Mouse (Mus musculus): Measurements from ENCODE around the gene Snd1. TPM values are rescaled to one million over a fixed set of nuclear protein-coding genes. Genes with fewer than 3 reads are reported as not detected.

The Snd1 gene
- total RNA-seq, 1 experiment from 2014 or later, result 128 TPM

- DNase-seq, result no peak
Observed at GRCm38 (mm10) chr6:28803678-28804279, 328.8 kb downstream of the Snd1 start.

DNA sequence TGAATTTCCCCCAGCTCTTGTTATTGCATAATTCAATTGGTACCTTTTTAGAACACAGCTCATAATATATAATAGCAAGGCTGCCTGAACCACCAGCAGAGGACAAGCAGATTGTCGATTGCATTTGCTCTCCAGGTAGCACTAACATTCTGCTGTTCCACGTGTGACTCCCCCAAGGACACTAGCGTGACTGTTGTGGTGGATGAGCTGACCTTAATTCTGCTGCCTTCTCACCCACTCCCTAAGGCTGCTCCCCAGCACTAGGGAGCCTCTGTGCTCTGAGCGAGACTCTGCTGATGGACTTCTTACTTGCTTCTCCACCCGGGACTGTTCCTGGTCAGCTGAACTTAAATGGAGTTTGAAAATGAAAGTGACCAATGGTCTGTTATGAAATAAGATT lies 329.8 kb downstream of the Snd1 start:
- no peak for DNase-seq

- DNase-seq, result no peak
Observed at GRCm38 (mm10) chr6:28813057-28813456, 338.1 kb downstream of the Snd1 start.

GRCm38 (mm10) chr6:28814895-28815294 lies 340.0 kb downstream of the Snd1 start:
- DNase-seq, result no peak

GRCm38 (mm10) chr6:28817039-28817438 lies 342.1 kb downstream of the Snd1 start:
- DNase-seq, result no peak

DNA sequence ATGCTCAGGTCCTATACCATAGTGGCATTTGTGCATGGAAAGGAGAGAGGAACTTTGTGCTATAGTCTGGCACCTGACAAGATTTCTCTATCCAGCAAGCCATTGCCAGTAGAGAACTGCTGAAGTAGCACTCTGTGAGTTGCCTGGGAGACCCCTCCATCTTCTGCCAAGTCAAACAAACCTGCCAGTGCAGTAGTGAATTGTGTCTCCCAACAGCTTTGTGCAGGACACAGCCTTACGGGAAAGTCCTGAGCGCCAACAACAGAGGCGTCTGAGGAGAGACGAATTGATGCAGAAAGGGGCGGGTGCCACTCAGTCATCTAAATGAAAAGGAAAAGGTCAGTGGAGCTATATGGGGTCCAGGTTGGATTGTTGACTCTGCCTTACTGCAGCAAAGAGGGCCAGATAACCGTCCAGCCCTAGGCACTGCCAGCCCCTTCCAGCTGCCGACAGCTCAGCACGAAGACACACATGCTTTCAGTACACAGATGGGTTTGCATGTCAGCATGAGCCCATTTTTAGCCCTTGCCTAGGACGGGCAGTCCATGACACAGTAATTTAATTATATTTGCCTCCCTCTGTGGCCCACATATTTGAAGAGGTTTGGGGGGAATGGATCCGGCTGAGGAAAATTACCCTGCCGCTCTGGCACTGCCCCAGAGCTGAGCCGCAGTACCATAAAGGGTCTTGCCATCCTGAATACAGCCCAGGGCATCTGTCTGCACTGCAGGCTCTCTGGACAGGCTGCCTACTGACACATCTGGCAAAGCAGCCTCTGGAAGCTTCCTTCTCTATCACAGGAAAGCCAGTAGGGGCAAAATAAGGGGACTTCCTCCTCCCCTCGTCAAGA lies 344.8 kb downstream of the Snd1 start:
- no peak for DNase-seq

DNA sequence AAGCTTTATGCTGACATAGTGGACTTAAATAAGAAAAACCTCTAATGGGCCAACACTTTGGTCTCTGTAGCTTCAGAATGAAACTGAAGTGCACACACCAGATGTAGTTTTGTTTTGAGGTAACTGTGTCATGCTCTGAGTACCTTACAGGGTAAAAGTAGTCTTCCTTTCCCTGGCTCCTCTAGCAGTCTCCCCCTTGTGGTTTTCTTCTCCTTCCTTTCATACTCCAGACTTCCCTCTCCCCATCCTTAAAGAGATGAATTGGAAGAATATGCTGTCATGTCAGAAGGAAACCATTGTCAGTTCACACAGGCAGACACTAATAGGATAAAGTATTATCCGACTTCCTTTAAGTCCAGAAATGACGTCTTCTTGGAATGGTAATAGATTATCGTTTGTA lies 347.4 kb downstream of the Snd1 start:
- no peak for DNase-seq

- DNase-seq, result no peak
Observed at GRCm38 (mm10) chr6:28823375-28823774, 348.4 kb downstream of the Snd1 start.

DNA sequence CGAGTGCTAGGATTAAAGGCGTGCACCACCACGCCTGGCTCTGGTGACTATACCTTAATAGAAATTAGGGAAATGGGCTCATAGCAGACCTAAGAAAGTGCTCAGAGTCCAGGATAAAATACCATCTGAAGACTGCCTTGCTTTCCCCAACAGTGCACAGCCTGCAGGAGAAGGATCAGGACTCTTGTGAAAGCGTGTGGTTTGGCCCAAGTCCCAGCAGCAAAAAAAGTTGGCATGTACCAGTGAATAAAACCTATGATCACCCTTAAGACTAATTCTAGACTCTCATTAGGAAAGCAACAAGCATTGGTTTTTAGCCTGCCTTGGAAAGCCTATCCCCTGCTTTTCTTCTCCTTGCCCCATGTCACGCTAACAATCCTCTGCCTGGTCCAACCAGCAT lies 348.9 kb downstream of the Snd1 start:
- DNase-seq, result peak; percentile 70

DNA sequence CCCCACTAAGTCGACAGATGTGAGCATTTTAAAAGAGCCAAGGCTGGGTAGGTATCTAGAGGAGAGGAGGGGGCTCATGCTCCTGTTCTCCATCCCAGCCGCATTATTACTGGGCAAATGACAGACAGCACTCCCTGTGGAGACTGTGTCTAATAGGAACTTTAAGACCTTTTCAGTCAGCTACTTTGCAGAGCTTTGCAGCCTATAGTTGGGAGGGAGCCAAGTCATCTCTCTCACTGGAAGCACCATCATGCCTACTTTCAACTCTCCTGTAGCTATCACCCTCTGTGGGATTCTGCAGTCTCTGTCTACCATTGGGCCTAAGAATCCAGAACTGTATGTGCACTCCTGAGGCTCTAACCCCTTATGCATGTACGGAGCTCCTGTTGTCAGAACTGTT lies 351.0 kb downstream of the Snd1 start:
- DNase-seq, result no peak

DNA sequence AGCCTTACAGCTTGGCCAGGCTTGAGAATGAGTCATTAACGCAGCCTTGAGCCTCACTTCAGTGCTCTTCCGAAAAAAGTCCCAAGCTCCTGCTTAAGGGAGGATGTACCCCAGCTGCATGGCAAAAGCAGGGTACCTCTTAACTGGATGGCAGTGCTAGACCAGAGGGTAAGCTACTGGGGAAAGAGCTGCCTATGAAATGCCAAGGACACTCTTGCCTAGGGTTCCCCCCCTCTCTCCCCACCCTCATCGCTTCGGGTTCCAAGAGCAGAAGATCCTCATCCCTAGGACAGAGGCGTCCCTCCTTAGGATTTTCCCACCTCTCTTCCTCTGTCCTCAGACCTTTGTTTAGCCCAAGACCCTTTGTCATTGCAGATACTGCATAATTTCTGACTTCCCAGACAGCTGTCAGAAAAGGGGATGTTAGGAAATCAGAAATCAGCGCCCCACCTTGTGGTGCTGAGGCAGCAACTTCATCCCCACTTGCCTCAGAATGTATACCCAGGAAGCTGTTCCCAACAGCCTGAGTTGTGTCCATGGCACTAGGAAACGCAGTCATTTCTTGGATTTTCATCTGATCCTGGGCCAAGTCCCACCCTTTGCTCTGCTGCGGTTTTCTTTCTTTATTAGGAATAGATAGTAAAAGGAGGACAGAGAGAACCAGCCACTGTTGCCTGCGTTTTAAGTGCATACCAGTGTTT lies 351.9 kb downstream of the Snd1 start:
- DNase-seq, result no peak

DNA sequence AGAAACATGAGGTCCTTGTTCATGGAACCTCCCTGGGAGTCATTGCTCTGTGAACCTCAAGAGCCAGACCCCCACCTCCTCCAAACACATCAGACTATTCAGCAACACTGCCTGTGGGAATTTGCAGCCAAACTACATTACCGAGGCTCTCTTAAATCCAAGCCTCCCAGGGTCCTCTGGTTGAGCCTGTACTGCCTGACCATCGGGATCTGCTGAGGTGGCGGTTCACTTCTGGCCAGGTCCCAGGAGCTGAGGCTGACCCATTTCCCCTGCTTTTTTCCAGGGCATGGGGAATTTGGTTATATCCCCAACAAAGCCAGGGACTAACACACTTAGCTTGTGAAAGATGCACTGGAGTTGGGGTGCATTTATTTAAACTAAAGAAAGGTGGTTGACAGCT lies 352.6 kb downstream of the Snd1 start:
- no peak for DNase-seq

- DNase-seq, result peak; percentile 66
Observed at GRCm38 (mm10) chr6:28828593-28828992, 353.7 kb downstream of the Snd1 start.

- DNase-seq, result no peak
Observed at GRCm38 (mm10) chr6:28830306-28830705, 355.4 kb downstream of the Snd1 start.

DNA sequence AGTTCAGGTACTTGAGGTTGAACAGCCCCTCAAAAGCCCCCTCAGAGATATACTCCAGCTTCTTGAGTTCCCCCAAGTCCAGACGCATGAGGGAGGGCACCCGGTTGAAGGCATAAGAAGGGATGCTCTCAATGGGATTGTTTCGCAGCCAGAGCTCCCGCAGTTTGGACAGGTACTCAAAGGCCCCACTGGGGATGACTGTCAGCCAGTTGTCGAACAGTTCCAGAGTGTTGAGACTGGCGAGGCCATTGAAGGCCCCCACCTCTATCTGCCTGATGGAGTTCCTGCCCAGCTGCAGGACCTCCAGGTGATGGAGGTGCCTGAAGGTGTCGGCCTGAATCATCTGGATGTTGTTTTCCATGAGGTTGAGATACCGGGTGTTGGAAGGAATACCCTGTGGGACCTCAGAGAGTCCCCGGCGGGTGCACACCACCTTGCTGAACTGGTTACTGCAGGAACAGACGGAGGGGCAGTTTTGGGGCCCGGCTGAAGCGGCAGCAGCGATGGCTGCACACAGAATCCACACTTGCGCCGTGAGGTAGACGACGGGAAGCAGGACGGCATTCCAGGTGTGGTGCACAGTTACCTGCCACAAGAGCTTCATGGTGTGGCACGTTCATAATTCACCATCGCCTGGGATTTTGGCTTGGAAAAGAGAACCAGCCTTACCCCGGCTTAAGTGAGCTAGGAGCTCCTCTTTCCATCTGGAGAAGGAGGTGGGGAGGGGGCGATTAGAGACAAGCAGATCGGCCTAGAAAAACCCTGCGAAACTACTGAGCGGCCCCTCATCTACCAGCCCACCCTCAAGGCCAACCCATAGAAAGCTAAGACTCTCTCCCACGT lies 356.3 kb downstream of the Snd1 start, which contains the start of gene Lrrc4:
Lrrc4 (minus strand) TSS at position 737 of the 843 bp plus-strand sequence.
- no peak for DNase-seq

GRCm38 (mm10) chr6:28831854-28832750 lies 357.2 kb downstream of the Snd1 start:
- DNase-seq, result peak; percentile 46

DNA sequence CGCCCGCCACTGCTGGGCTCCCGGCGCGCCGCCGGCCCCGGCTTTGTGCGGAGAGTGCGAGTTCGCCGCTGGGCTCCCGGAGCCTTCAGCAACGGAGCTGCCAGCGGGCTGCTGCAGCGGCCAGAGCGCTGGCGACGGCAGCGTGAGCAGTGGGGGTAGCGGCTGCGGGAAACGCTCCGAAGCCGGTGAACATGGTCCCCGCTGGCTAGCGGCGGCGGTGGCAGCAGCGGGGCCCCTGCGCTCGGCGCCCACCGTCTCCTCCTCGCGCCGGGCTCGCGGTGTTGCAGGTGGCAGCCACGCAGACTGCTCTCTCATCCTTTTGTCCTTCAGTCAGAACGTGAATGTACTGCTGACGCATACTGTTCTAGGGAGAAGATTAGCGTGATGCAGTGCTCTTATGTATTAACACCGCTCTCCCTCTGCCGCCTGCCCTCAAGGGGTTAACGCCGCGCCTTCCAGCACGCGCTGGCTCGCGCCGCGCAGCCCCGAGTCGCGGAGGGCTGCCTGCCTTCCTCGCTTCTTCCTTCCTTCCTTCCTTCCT lies 357.9 kb downstream of the Snd1 start:
- peak; percentile 48 for DNase-seq

GRCm38 (mm10) chr6:28833380-28833822 lies 358.5 kb downstream of the Snd1 start:
- DNase-seq, result peak; percentile 51

DNA sequence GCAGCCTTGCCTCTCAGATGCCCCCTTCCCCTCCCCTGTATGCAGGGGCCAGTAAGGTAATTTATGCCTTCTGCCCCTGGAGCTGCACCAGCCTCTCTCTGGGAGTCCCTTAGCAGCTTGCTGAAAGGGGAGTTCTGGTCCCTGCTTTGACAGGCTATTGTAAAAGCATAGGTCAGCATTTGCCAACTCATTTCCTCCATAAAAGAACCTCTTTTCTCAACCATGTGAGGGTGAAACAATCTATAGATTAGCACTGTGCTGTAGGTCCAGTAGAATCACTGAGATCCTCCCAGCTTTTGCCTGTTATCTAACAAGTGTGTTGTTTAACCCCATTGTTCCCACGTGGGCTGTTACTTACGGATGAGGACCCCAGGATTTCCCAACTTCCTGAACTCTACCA lies 359.1 kb downstream of the Snd1 start:
- no peak for DNase-seq

DNA sequence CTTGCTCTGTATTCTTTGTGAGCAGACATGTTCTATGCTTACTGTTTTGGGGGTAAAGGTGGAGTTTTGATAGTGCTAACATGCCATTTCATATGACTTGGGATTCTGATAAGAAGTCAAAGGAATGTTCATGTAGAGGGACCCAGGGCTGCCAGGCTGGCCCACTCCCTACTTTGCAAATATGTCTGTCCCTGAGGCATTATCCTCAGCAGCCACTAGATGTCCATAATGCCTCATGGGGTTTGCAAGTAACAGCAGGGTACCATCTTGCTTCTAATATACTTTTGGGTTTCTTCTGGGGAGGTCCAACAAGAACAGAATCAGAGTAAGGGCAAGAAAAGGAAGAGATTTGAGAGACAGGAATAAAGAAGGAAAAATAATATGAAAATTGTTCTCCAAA lies 361.7 kb downstream of the Snd1 start:
- no peak for DNase-seq

DNA sequence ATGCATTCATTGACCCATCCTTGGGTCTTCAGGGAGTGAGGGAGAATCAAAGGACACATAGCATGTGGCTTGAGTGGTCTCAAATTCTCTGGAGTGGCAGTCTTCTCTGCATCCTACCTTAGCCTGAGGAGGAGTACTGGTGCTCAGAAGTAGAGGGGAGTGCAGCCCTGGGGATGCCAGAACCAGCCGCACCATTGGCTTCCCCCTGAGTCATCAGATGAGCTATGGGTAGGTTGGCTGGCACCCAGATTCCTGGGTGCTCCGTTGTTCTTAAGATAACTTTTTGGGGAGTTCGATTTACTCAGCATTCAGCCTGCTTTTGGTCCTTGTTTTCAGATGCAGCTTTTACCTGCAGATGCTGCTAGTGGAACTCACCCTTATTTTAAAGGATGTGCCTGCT lies 366.6 kb downstream of the Snd1 start:
- DNase-seq, result peak; percentile 63

Data from adrenal gland, postnatal 25 days (tissue).